Mouse (Mus musculus) MN1 (cell line): ENCODE measurements at regions not wholly inside any gene's neighbourhood (a gene's known extent, or its start where the extent isn't known, plus 50 kb on each side); places are given as distances from the start of the nearest gene placed in this dataset.

Experiments used
- DNase-seq: peaks from one replicate; pipeline ENCODE4 v3.0.0-alpha.2; 2016; ENCODE audit warnings: low spot score

DNA sequence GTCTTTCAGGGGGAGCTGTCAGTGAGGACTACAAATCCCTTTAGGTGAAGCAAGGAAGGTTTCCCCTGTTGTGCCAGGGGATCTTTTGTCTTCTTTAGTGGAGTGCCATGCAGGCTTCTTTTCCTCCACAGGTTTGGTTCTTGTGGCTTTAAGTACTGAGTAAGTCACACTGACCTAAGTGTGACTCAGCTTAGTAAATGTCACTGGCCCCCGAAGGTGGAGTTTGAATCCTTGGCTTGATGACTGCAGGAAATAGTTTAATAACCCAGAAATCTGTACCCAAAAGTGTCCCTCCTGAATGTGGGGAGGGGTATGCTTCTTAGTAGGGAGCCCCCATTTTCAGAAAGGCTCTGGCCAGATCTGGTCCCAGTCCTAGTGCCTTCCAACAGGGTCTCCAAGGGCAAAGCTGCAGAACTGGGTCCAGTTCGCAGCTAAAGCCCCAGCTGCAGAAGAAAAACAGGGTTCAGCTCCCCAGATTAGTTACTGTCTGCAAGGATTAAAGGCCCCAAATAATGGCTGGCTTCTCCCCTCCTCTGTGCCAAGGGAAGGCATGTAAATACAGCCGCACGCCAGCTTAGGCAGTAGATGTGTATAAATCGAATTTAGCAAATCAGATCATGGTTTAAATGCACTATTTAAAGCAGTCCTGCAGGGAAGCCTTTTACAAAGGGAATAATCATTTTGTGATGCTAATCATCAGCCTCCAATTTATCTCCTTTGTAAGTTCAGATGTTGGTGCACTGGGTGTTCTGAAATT lies 51.6 kb upstream of the Polg start:
- DNase-seq = no peak

DNA sequence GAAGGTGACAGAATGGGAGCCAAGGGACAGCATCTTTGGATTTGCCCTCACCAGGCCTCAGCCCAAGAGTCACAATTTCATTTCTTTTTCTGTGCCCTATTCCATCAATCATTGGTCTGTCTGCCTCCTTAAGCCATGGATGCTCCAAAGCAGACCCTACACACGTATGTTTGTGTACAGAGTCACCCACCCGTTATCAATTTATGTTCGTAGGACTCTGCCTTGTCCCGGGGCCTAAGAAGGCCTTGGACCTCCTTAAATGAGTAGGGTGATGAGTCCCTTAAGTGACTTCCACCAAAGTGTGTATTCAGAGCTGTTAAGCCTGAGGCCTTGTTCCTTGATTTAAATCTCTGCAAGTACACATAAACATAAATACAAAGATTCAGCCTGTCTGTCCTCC lies 50.1 kb upstream of the Polg start:
- no peak for DNase-seq
